In the genomic region with DNA sequence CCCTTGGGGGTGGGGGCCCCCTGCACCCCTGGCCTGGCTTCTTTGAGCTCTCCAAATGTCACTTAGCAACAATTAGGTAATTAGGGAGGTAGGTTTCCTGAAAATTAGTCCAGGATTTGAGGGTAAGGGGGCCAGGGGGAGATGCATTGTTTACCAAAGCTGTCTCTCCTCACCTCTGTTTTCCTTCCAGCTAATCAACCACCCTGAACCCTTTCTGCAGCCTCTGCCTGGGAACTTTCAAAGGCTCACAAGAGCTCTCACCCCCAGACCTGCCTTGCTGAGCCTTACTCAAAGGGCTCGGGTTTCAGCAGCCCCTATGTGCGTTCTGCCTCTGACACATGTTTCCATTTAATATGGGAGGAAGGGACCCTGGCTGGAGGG, we compare ENCODE assay signal across 8 mouse cellular contexts.
DNase-seq lines count a peak whose midpoint lies in the region; ATAC-seq and TF ChIP-seq lines count a peak whose summit lies in the region.

No protein-coding gene starts in this region.

- intact Hi-C loops in gastrocnemius, postnatal 36 days (cut with DNase I) = loop anchor here (2.0 kb wide), 1 partner anchor 184 kb away; no protein-coding TSS in a partner anchor

- no peaks in the 10 kb centered on the region for H3K36me3 ChIP-seq in kidney, adult 2 months (ENCODE audit: control insufficient read depth, insufficient read depth, low read length)
- H3K36me3 ChIP-seq in embryonic facial prominence, embryonic 12.5 days = no peaks in the 10 kb centered on the region
- H3K36me3 ChIP-seq in intestine, embryonic 15.5 days = no peaks in the 10 kb centered on the region
- no peaks in the 10 kb centered on the region for H3K36me3 ChIP-seq in neural tube, embryonic 11.5 days (ENCODE audit: control insufficient read depth, insufficient read depth, low read length)

- H3K4me3 ChIP-seq in kidney, adult 2 months (ENCODE audit: insufficient read depth, low read depth, low read length) = no peak overlapping the region
- no peak overlapping the region for H3K4me3 ChIP-seq in embryonic facial prominence, embryonic 12.5 days
- no peak overlapping the region for H3K4me3 ChIP-seq in intestine, embryonic 15.5 days (replicated peaks)
- H3K4me3 ChIP-seq in neural tube, embryonic 11.5 days (ENCODE audit: low read depth, low read length) = no peak overlapping the region

- TF ChIP-seq CTCF in kidney, adult 2 months (conservative IDR thresholded peaks at IDR 0.05; ENCODE audit: insufficient read depth, insufficient read length, low read depth, low read length) = no peak

- no peak for TF ChIP-seq POLR2A in kidney, adult 2 months (IDR thresholded peaks at IDR 0.05; ENCODE audit: low read depth, low read length)

- H3K4me2 ChIP-seq in embryonic facial prominence, embryonic 12.5 days (replicated peaks) = peak overlapping the region; percentile 32
- H3K4me2 ChIP-seq in intestine, embryonic 15.5 days (replicated peaks) = no peak overlapping the region; the same call in 1 of the 2 replicates
- 0 out of 2 replicates have a peak overlapping the region, but pooled peaks have one; percentile 7 for H3K4me2 ChIP-seq in neural tube, embryonic 11.5 days (ENCODE audit: low read depth)

- peak; percentile 95 for ATAC-seq in embryonic facial prominence, embryonic 12.5 days (ENCODE audit: insufficient number of reproducible peaks, insufficient read depth, low FRiP score, low TSS enrichment)
- ATAC-seq in intestine, embryonic 15.5 days = peak; percentile 81
- peak; percentile 42 for ATAC-seq in neural tube, embryonic 11.5 days (ENCODE audit: insufficient read depth, low FRiP score, low TSS enrichment)

- 48% methylated on average over 2 of the region's 2 CpGs for WGBS in kidney, adult 2 months
- WGBS in embryonic facial prominence, embryonic 12.5 days = 0% methylated on average over 2 of the region's 2 CpGs
- WGBS in intestine, embryonic 15.5 days = 38% methylated on average over 2 of the region's 2 CpGs
- WGBS in neural tube, embryonic 11.5 days = 3% methylated on average over 2 of the region's 2 CpGs

- H3K9me3 ChIP-seq in embryonic facial prominence, embryonic 12.5 days = no peaks in the 10 kb centered on the region
- no peaks in the 10 kb centered on the region for H3K9me3 ChIP-seq in intestine, embryonic 15.5 days
- H3K9me3 ChIP-seq in neural tube, embryonic 11.5 days (ENCODE audit: control insufficient read depth, low read length) = no peaks in the 10 kb centered on the region

- no peak overlapping the region for H3K27ac ChIP-seq in kidney, adult 2 months (ENCODE audit: insufficient read depth, low read depth, low read length)
- peak overlapping the region; percentile 98 for H3K27ac ChIP-seq in embryonic facial prominence, embryonic 12.5 days
- peak overlapping the region; percentile 87 for H3K27ac ChIP-seq in intestine, embryonic 15.5 days
- peak overlapping the region; percentile 63; the same call in 1 of the 2 replicates for H3K27ac ChIP-seq in neural tube, embryonic 11.5 days (ENCODE audit: low read depth, low read length)

- no peaks in the 10 kb centered on the region for H3K4me1 ChIP-seq in kidney, adult 2 months (ENCODE audit: control insufficient read depth, insufficient read depth, low read length)
- peaks cover 27% of the 10 kb centered on the region for H3K4me1 ChIP-seq in embryonic facial prominence, embryonic 12.5 days
- H3K4me1 ChIP-seq in intestine, embryonic 15.5 days (replicated peaks) = peaks cover 15% of the 10 kb centered on the region
- H3K4me1 ChIP-seq in neural tube, embryonic 11.5 days (ENCODE audit: control insufficient read depth, insufficient read depth, low read length) = peaks cover 11% of the 10 kb centered on the region; the same call in 1 of the 2 replicates

- peak; percentile 8 for DNase-seq in kidney, adult 2 months
- DNase-seq in kidney, adult 11 months = no peak
- peak; percentile 54 for DNase-seq in neural tube, embryonic 11.5 days (ENCODE audit: low spot score)
- DNase-seq in adrenal gland, postnatal 25 days = no peak
- DNase-seq in frontal cortex, postnatal 36 days (ENCODE audit: low spot score in 2 of 2) = no peak
- DNase-seq in gastrocnemius, postnatal 36 days = no peak

- no peaks in the 10 kb centered on the region for H3K27me3 ChIP-seq in kidney, adult 2 months (replicated peaks; ENCODE audit: control insufficient read depth, insufficient read depth, low read length)
- no peaks in the 10 kb centered on the region for H3K27me3 ChIP-seq in embryonic facial prominence, embryonic 12.5 days
- H3K27me3 ChIP-seq in intestine, embryonic 15.5 days (replicated peaks) = no peaks in the 10 kb centered on the region
- no peaks in the 10 kb centered on the region for H3K27me3 ChIP-seq in neural tube, embryonic 11.5 days (ENCODE audit: control insufficient read depth, insufficient read depth, low read length)

- 0 out of 2 replicates have a peak overlapping the region, but pooled peaks have one; percentile 15 for H3K9ac ChIP-seq in embryonic facial prominence, embryonic 12.5 days
- peak overlapping the region; percentile 26; the same call in 1 of the 2 replicates for H3K9ac ChIP-seq in intestine, embryonic 15.5 days
- 0 out of 2 replicates have a peak overlapping the region, but pooled peaks have one; percentile 26 for H3K9ac ChIP-seq in neural tube, embryonic 11.5 days (ENCODE audit: low read length)

Comparison
In these comparisons a context has a peak if more than half of its experiments do, and no peak if none do; other contexts are left out.
1. DNase-seq: peak in kidney, adult 2 months (single experiment) and neural tube, embryonic 11.5 days (single experiment); none in kidney, adult 11 months (single experiment), adrenal gland, postnatal 25 days (single experiment), frontal cortex, postnatal 36 days (0 of 2) and gastrocnemius, postnatal 36 days (0 of 2).
2. ATAC-seq: peak in every context shown above with its lines; median percentile 95 in embryonic facial prominence, embryonic 12.5 days; 81 in intestine, embryonic 15.5 days; 42 in neural tube, embryonic 11.5 days.
3. Peak in every context shown above with its lines, with median percentiles within 50 percentile points of each other: H3K9ac ChIP-seq.